ENCODE assay signal across 11 mouse cellular contexts in the genomic region with DNA sequence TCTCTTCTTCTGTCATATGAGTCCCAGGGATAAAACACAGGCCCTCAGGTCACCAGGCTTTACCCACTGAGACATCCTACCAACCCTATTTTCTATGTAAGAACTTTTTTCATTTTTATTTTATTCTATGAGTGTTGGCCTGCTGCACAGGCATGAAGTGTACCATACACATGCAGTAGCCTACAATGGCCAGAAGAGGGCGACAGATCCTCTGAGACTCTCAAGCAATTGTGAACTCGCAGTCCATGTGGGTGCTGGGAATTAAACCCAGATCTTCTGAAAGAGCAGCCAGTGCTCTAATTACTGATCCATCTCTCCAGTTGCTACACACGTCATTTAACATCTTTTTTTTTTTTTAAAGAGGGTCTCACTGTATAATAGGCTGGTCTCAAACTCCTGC. TPM values are rescaled to one million over a fixed set of nuclear protein-coding genes. Genes with fewer than 3 reads are reported as not detected.
DNase-seq lines count a peak whose midpoint lies in the region; ATAC-seq and TF ChIP-seq lines count a peak whose summit lies in the region.
"Had no signal": no experiment of that assay in that cellular context is flagged by ENCODE, and none has a peak within 500 bp of the region (broad histone marks: within the 10 kb centered on the region; RNA-seq: fewer than 3 reads in every experiment).

No protein-coding gene starts in this region.

- 56% methylated on average over 3 of the region's 3 CpGs for WGBS in intestine, postnatal 0 days
- 53% methylated on average over 3 of the region's 3 CpGs for WGBS in intestine, embryonic 16.5 days

- no peak overlapping the region for H3K4me2 ChIP-seq in intestine, postnatal 0 days (replicated peaks; ENCODE audit: low read depth)
- H3K4me2 ChIP-seq in intestine, embryonic 16.5 days (ENCODE audit: low read depth, low read length): no peak overlapping the region
- H3K4me2 ChIP-seq: heart, embryonic 15.5 days; liver, embryonic 15.5 days had no signal

- no peak for ATAC-seq in intestine, postnatal 0 days
- ATAC-seq in intestine, embryonic 16.5 days: no peak

- TF ChIP-seq RAD21 in MEL (IDR thresholded peaks at IDR 0.05; ENCODE audit: low read depth, low read length): peak; percentile 83

- no peak overlapping the region for H3K27ac ChIP-seq in intestine, postnatal 0 days (ENCODE audit: low read depth, low read length)
- no peak overlapping the region for H3K27ac ChIP-seq in intestine, embryonic 16.5 days (ENCODE audit: low read length)
- H3K27ac ChIP-seq in MEL (ENCODE audit: control insufficient read depth, low read depth, low read length): no peak overlapping the region
- H3K27ac ChIP-seq: heart, embryonic 15.5 days; liver, embryonic 15.5 days had no signal

- no peaks in the 10 kb centered on the region for H3K27me3 ChIP-seq in intestine, postnatal 0 days (replicated peaks; ENCODE audit: control insufficient read depth, insufficient read depth, low read length)
- no peaks in the 10 kb centered on the region for H3K27me3 ChIP-seq in intestine, embryonic 16.5 days (replicated peaks; ENCODE audit: control insufficient read depth, insufficient read depth, low read length)
- H3K27me3 ChIP-seq in MEL (ENCODE audit: control insufficient read depth in 1 of 2, insufficient read depth in 2 of 2, low read length in 2 of 2): no peaks in the 10 kb centered on the region
- H3K27me3 ChIP-seq: heart, embryonic 15.5 days had no signal

- H3K4me3 ChIP-seq in intestine, postnatal 0 days (ENCODE audit: low read depth, low read length): no peak overlapping the region
- no peak overlapping the region for H3K4me3 ChIP-seq in intestine, embryonic 16.5 days (ENCODE audit: low read length)
- no peak overlapping the region for H3K4me3 ChIP-seq in MEL (ENCODE audit: control insufficient read depth in 1 of 2, insufficient read depth in 1 of 2, low read depth in 2 of 2, low read length in 2 of 2)
- H3K4me3 ChIP-seq: heart, embryonic 15.5 days; liver, embryonic 15.5 days had no signal

- no peak for TF ChIP-seq EP300 in MEL (IDR thresholded peaks at IDR 0.05; ENCODE audit: low read depth in 1 of 2, low read length in 2 of 2)

- TF ChIP-seq CTCF in intestine, postnatal 0 days (IDR thresholded peaks at IDR 0.05; ENCODE audit: low read depth): peak; percentile 70
- TF ChIP-seq CTCF in MEL (IDR thresholded peaks at IDR 0.05 in 2 of 3, conservative IDR thresholded peaks at IDR 0.05 in 1 of 3; ENCODE audit: control insufficient read depth in 1 of 3, insufficient read depth in 1 of 3, low read depth in 2 of 3, low read length in 3 of 3, poor library complexity in 1 of 3, severe bottlenecking in 1 of 3): peak; percentile 87 to 94 (median 91)

- no peak overlapping the region for H3K9ac ChIP-seq in intestine, postnatal 0 days (ENCODE audit: low read depth, low read length)
- no peak overlapping the region for H3K9ac ChIP-seq in intestine, embryonic 16.5 days (ENCODE audit: low read depth, low read length)
- no peak overlapping the region for H3K9ac ChIP-seq in MEL (ENCODE audit: control insufficient read depth, low read depth, low read length, poor library complexity, severe bottlenecking)
- H3K9ac ChIP-seq: heart, embryonic 15.5 days; liver, embryonic 15.5 days had no signal

- H3K79me2 ChIP-seq in MEL (ENCODE audit: control insufficient read depth, insufficient read depth, low read length, poor library complexity): peaks cover 6% of the 10 kb centered on the region

- H3K4me1 ChIP-seq in intestine, postnatal 0 days (replicated peaks; ENCODE audit: control insufficient read depth, insufficient read depth, low read length): peaks cover 6% of the 10 kb centered on the region; the same call in 1 of the 2 replicates
- H3K4me1 ChIP-seq in intestine, embryonic 16.5 days (ENCODE audit: control insufficient read depth, insufficient read depth, low read length): peaks cover 8% of the 10 kb centered on the region
- peaks cover 5 to 10% of the 10 kb centered on the region in 2 experiments; a peak in 3 of 4 replicates for H3K4me1 ChIP-seq in MEL (ENCODE audit: control insufficient read depth in 1 of 2, insufficient read depth in 2 of 2, low read length in 2 of 2)

- H3K36me3 ChIP-seq in intestine, postnatal 0 days (ENCODE audit: control insufficient read depth, insufficient read depth): peaks cover 10% of the 10 kb centered on the region; the same call in 1 of the 2 replicates
- H3K36me3 ChIP-seq in intestine, embryonic 16.5 days (ENCODE audit: control insufficient read depth, insufficient read depth, low read length): no peaks in the 10 kb centered on the region
- H3K36me3 ChIP-seq in MEL (ENCODE audit: control insufficient read depth in 1 of 2, insufficient read depth in 2 of 2, low read length in 2 of 2): peaks cover 0 to 4% of the 10 kb centered on the region in 2 experiments; a peak in 1 of 4 replicates

- H3K9me3 ChIP-seq in intestine, postnatal 0 days (ENCODE audit: control insufficient read depth): no peaks in the 10 kb centered on the region
- no peaks in the 10 kb centered on the region for H3K9me3 ChIP-seq in intestine, embryonic 16.5 days (ENCODE audit: control insufficient read depth, low read length)
- no peaks in the 10 kb centered on the region for H3K9me3 ChIP-seq in MEL (replicated peaks; ENCODE audit: insufficient read depth, low read length)

- TF ChIP-seq POLR2A in MEL (IDR thresholded peaks at IDR 0.05; ENCODE audit: control insufficient read depth in 1 of 2, insufficient read depth in 1 of 2, low read depth in 1 of 2, low read length in 2 of 2, poor library complexity in 1 of 2): no peak

- DNase-seq in B cell, adult 2 months: peak; percentile 54 to 59
- DNase-seq in MEL (ENCODE audit: low read depth, low spot score): peak; percentile 86
- DNase-seq in lung, postnatal 36 days: peak; percentile 38
- DNase-seq in gastrocnemius, postnatal 25 days: no peak
- DNase-seq in ovary, postnatal 10 days (ENCODE audit: low spot score): no peak
- no peak for DNase-seq in ovary, adult 18-20 months (ENCODE audit: low spot score)
- DNase-seq: adrenal gland, postnatal 10 days had no signal

TF ChIP-seq in MEL, 35 proteins besides CTCF, POLR2A, EP300 and RAD21 (continues in another document):
- TF ChIP-seq E2F4 (IDR thresholded peaks at IDR 0.05; ENCODE audit: borderline replicate concordance, low read depth, low read length) (no peak), CHD2 (IDR thresholded peaks at IDR 0.05; ENCODE audit: low read length) (no peak), NRF1 (IDR thresholded peaks at IDR 0.05; ENCODE audit: insufficient read depth, low read depth, low read length, poor library complexity, severe bottlenecking) (no peak), USF2 (IDR thresholded peaks at IDR 0.05; ENCODE audit: borderline replicate concordance in 1 of 2, insufficient read depth in 1 of 2, low read depth in 1 of 2, low read length in 2 of 2) (no peak), SMC3 (IDR thresholded peaks at IDR 0.05; ENCODE audit: low read depth, low read length) (peak; percentile 85), POLR2AphosphoS5 (IDR thresholded peaks at IDR 0.05; ENCODE audit: borderline replicate concordance, low read depth, low read length) (no peak), ZNF384 (IDR thresholded peaks at IDR 0.05; ENCODE audit: low read depth, low read length) (no peak), RCOR1 (IDR thresholded peaks at IDR 0.05; ENCODE audit: low read depth, low read length) (no peak), HCFC1 (IDR thresholded peaks at IDR 0.05; ENCODE audit: low read depth, low read length) (peak; percentile 46; the same call in 1 of the 2 replicates), NELFE (IDR thresholded peaks at IDR 0.05; ENCODE audit: low read depth, low read length) (no peak), POLR2AphosphoS2 (IDR thresholded peaks at IDR 0.05; ENCODE audit: low read length) (no peak)

RNA-seq across cellular contexts. Expression of a gene that starts 1.6 kb away (rescaled TPM):
- polyA plus RNA-seq in intestine, postnatal 0 days (2015; fragmentation: Nextera tagmentation; extraction: Ambion mirVana): 15.5 and 15.6 TPM in 2 replicates
- polyA plus RNA-seq in intestine, embryonic 16.5 days (2015; fragmentation: Nextera tagmentation; extraction: Ambion mirVana): 17.3 and 19.2 TPM in 2 replicates
- 10.1 and 11.3 TPM in 2 replicates for total RNA-seq in MEL (2012; rRNA removed)
- polyA plus RNA-seq in MEL (2012; ENCODE audit: insufficient read depth in 1 of 2, insufficient read length in 2 of 2, low read depth in 1 of 2, low replicate concordance in 2 of 2, missing spikeins in 1 of 2): 10 to 100 TPM in 1 of 2 experiments, not detected in 1; 13.2 TPM
- total RNA-seq in gastrocnemius, postnatal 25 days (2021): 1 to 10 TPM; 4.9 to 5.0 TPM

RNA-seq across cellular contexts. Expression of a gene that starts 10.2 kb away (rescaled TPM):
- polyA plus RNA-seq in intestine, postnatal 0 days (2015; fragmentation: Nextera tagmentation; extraction: Ambion mirVana): 7.6 and 8.4 TPM in 2 replicates
- polyA plus RNA-seq in intestine, embryonic 16.5 days (2015; fragmentation: Nextera tagmentation; extraction: Ambion mirVana): 1.7 and 2.9 TPM in 2 replicates
- 22.6 and 40.1 TPM in 2 replicates for total RNA-seq in MEL (2012; rRNA removed)
- polyA plus RNA-seq in MEL (2012; ENCODE audit: insufficient read depth in 1 of 2, insufficient read length in 2 of 2, low read depth in 1 of 2, low replicate concordance in 2 of 2, missing spikeins in 1 of 2): 10 to 100 TPM in 1 of 2 experiments, not detected in 1; 15.5 TPM
- total RNA-seq in gastrocnemius, postnatal 25 days (2021): under 1 TPM; 0.49 to 0.83 TPM

RNA-seq across cellular contexts. Expression of a gene that starts 26.6 kb away (rescaled TPM):
- 1.1 and 1.7 TPM in 2 replicates for polyA plus RNA-seq in intestine, postnatal 0 days (2015; fragmentation: Nextera tagmentation; extraction: Ambion mirVana)
- 3.0 TPM in 2 replicates for polyA plus RNA-seq in intestine, embryonic 16.5 days (2015; fragmentation: Nextera tagmentation; extraction: Ambion mirVana)
- 1.8 and 2.0 TPM in 2 replicates for total RNA-seq in MEL (2012; rRNA removed)
- 1 to 10 TPM in 1 of 2 experiments, not detected in 1; 2.9 TPM for polyA plus RNA-seq in MEL (2012; ENCODE audit: insufficient read depth in 1 of 2, insufficient read length in 2 of 2, low read depth in 1 of 2, low replicate concordance in 2 of 2, missing spikeins in 1 of 2)
- 1 to 10 TPM; 3.1 to 3.2 TPM for total RNA-seq in gastrocnemius, postnatal 25 days (2021)

RNA-seq across cellular contexts. Expression of a gene that starts 26.7 kb away (rescaled TPM):
- 15.7 and 16.5 TPM in 2 replicates for polyA plus RNA-seq in intestine, postnatal 0 days (2015; fragmentation: Nextera tagmentation; extraction: Ambion mirVana)
- polyA plus RNA-seq in intestine, embryonic 16.5 days (2015; fragmentation: Nextera tagmentation; extraction: Ambion mirVana): 40.4 and 41.8 TPM in 2 replicates
- total RNA-seq in MEL (2012; rRNA removed): 64.9 and 77.0 TPM in 2 replicates
- polyA plus RNA-seq in MEL (2012; ENCODE audit: insufficient read depth in 1 of 2, insufficient read length in 2 of 2, low read depth in 1 of 2, low replicate concordance in 2 of 2, missing spikeins in 1 of 2): 100 to 1,000 TPM in 1 of 2 experiments, 10 to 100 TPM in 1; 32.1 to 101 TPM
- total RNA-seq in gastrocnemius, postnatal 25 days (2021): 10 to 100 TPM; 14.8 to 19.8 TPM

RNA-seq across cellular contexts. Expression of a gene that starts 38.2 kb away (rescaled TPM):
- 20.0 and 21.1 TPM in 2 replicates for polyA plus RNA-seq in intestine, postnatal 0 days (2015; fragmentation: Nextera tagmentation; extraction: Ambion mirVana)
- polyA plus RNA-seq in intestine, embryonic 16.5 days (2015; fragmentation: Nextera tagmentation; extraction: Ambion mirVana): 38.1 and 41.6 TPM in 2 replicates
- 71.4 and 84.8 TPM in 2 replicates for total RNA-seq in MEL (2012; rRNA removed)
- 10 to 100 TPM in 1 of 2 experiments, not detected in 1; 70.5 TPM for polyA plus RNA-seq in MEL (2012; ENCODE audit: insufficient read depth in 1 of 2, insufficient read length in 2 of 2, low read depth in 1 of 2, low replicate concordance in 2 of 2, missing spikeins in 1 of 2)
- total RNA-seq in gastrocnemius, postnatal 25 days (2021): 10 to 100 TPM; 60.8 to 62.0 TPM

Comparison
In these comparisons a context has a peak if more than half of its experiments do, and no peak if none do; other contexts are left out.
1. DNase-seq: peak in B cell, adult 2 months (2 of 2), MEL (single experiment) and lung, postnatal 36 days (single experiment); none in gastrocnemius, postnatal 25 days (single experiment), ovary, postnatal 10 days (single experiment) and ovary, adult 18-20 months (single experiment).